Mouse (Mus musculus): ENCODE data around the gene Cntrl.

The Cntrl gene

DNA sequence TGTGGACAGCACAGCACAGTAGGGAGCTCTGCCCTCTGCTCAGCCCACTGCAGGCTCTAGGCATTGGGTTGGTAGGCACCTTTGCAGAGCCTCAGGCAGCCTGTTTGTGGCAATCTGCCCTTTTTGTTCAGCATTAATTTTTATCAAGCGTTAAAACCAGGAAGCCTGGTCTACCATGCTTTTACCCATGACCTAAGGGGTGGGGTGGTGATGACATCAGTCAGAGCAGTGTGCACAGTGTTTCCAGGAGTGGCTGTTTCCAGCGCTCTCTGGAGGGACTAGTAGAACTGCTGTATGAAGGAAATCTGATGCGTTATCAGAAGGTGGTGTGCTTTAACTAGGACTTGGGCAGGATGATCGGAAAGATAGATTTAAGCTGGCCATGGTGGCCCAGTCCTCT is 63.0 kb downstream of the Cntrl start:
- in situ Hi-C loops (cut with MseI, MboI), result no loop called here

DNA sequence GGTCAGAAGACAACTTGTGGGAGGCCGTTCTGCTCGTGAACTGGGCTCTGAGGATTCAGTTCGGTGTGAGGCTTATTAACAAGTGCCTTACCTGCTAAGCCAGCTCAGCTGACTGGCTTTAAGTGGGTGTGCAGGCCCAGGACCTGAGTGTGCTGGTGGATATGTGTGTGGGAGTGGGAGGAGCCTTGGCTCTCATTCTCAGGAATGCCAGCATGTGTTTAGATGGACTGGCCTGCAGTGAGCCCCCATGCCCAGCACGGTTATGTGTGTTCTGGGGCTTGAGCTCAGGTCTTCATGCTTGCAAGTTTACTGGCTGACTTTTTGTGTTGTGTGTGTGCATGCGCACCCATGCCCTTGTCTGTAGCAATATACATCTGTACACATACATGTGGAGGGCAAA is 64.4 kb downstream of the Cntrl start:
- in situ Hi-C loops (cut with MseI, MboI), result no loop called here

DNA sequence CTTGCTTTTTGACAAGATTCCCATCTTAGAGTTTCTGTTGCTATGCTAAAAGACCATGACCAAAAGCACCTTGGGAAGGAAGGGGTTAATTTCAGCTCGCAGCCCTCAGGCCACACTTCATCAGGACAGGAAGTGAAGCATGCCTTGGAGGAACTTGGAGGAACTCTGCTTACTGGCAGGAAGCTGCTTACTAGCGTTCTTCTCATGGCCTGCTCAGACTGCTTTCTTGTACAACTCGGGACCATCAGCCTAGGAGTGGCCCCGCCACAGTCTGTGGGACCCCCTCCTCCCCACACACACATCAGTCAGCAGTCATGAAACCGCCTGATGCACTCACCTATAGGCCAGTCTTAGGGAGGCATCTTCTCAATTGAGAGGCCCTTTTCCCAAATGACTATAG is 64.8 kb downstream of the Cntrl start:
- in situ Hi-C loops (cut with MseI, MboI), result no loop called here

DNA sequence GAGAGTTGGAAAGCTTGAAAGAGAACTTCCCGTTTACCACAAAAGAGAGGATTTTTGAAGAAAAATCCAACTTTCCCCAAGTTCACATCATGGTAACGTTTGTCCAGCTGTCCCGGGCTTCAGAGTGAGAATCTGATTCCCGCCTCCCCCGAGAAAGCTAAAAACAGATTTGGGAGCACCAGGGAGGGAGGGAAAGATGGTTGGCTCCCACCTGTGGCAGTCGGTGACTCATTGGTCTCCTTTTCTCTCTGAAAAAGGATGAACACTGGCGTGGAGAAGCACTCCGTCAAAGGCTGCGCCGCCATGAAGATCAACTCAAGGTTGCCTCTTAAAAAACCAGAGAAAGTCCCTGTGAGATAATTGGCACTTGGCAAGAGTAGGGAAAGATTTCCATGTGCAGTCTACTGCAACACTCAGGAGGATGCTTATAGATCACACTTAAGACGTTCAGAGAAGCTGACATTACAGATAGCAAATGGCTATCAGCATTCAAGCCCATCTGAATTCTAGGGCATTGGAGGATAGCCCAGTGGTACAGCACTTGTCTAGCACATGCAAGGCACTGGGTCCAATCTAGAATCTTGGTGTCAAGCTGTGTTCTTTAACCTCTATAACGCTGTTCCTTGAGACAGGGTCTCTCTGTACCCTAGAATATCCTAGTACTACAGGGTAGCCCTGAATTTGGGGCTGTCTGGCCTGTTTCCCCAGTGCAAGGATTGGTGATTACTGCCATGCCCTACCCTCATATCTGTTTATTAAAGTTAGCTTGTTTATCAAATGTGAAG is 66.2 kb downstream of the Cntrl start:
- in situ Hi-C loops (cut with MseI, MboI), result no loop called here

DNA sequence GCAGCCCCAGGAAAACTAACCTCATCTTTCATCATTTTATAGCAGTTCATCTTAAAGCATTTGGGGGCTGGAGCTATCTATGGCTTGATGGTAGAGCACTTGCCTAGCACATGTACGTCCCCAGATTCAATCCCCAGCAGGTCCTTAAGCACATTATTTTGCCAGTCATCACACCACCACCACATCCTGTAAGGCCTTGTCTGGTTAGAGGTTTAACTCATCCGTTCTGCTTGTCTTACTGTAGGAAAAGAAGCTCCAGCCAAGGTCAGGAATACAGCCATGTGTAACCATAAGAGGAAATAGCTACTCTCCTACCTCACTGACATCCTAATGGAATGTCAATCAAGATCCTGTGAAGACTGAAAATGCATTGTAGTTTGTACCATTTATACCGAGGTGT is 68.9 kb downstream of the Cntrl start:
- in situ Hi-C loops (cut with MseI, MboI), result no loop called here

DNA sequence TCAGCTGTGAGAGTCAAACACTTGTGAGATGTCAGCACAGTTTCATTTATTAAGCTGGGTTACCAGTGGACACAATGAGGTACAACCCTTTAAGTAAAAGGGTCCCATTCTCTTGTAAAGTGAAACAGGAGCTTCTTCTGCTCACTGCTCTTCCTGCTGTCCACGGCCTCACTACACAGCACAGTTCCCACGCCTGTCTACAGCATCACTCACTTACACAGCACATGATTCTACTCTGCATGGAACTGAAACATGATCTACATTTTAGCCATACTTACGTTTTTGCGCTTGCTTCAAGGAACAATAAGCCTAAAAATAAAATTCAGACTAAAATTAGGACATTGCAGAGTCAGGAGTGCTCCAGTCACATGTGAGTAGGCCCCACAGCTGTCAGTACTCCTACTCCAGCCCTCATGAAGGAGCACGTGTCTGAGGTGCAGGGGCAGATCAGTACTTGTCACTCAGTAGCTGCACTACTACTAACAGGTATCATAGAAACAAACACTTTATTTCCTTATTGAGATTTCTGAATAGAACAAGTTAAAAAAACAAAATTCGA is 73.9 kb downstream of the Cntrl start:
- in situ Hi-C loops (cut with MseI, MboI), result no loop called here

DNA sequence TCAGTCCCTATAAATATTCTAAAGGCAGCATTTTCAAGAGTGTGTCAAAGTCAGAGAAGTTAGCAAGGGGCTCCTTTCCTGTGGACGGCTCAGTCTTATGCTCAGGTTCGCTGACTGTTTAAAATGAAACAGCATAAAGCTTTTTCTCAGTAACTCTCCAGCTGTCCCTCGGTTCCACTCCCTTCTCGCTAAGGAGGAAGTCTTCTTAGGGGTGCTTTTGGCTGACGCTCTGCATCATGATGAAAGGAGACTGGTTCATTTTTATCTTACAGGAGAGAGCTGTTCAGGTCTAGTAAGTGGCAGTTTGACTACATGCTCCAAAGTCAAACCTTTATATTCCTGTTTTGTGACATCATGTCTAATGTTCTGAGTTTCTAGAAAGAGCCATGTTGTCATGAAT is 79.6 kb downstream of the Cntrl start:
- in situ Hi-C loops (cut with MseI, MboI), result no loop called here

DNA sequence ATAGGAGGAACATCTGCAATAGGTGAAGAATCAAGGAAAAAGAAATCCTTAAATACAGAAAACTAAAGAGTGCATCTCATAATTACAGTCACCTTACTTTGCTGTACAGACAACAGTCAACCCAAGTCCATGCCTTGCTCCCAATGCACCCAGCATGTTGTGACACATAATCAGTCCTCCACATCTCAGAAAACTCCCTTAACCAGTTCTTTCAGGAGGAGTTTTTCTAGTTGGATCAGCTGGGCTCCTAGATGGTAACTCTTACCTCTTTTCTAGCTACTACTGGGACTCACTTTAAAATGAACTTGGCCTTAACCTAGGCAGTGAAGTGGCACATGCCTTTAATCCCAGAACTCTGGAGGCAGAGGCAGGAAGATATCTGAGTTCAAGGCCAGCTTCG is 84.7 kb downstream of the Cntrl start:
- in situ Hi-C loops (cut with MseI, MboI), result no loop called here

DNA sequence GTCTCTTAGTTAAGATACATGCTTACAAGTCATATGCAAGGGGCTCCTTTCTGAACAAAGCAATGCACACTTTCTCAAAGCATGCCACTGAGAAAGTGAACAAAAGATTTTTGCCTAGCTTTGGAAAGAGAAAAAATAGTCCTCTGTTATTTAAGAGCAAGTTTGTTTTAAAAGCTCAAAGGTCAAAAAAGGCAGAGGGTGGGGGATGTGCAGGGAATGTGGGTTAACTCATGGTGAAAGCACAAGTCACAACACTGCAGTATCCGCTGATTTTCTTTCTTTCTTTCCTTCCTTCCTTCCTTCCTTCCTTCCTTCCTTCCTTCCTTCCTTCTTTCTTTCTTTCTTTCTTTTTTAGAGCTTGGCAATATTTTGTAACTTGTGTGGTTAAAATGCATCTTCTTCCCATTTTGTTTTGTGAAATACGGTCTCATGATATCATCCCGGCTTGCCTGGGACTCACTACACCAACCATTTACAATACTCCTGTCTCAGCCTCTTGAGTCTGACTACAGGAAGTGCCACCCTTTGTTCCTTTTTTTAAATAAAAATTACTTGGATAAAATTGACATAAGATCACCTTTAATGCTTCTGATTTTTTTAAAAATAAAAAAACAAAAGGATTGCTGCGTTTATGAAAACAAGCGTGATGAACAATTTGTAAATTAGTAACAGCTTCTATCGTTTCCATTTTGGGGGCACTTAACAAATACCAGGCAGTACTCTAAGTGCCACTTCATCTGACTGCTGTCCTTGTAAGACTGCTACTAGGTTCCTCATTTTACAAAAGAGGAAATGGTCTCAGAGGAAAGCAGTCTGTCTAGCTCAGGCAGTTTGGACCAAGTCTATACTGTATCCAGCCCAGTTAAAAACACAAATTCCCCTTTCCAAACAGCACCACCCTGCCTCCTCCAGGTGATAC is 86.6 kb downstream of the Cntrl start:
- in situ Hi-C loops (cut with MseI, MboI), result no loop called here

DNA sequence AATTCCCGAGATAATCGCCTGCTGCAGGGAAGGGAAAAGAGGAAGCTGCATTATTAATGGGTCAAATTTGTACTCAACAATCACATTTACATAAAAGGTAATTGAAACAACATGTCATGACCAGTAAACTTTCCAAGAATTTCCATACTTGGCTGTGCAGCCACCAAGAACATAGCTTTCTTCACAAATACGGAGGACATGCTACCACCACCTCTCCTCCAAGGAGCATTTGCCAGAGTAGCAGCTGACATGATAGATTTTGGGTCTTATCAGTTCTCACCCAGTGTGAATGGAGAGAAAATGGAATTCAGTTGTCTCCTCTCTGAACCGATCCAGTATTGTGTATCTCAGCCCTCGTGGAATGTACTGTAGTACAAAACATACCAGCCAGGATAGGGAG is 90.2 kb downstream of the Cntrl start:
- in situ Hi-C loops (cut with MseI, MboI), result no loop called here

DNA sequence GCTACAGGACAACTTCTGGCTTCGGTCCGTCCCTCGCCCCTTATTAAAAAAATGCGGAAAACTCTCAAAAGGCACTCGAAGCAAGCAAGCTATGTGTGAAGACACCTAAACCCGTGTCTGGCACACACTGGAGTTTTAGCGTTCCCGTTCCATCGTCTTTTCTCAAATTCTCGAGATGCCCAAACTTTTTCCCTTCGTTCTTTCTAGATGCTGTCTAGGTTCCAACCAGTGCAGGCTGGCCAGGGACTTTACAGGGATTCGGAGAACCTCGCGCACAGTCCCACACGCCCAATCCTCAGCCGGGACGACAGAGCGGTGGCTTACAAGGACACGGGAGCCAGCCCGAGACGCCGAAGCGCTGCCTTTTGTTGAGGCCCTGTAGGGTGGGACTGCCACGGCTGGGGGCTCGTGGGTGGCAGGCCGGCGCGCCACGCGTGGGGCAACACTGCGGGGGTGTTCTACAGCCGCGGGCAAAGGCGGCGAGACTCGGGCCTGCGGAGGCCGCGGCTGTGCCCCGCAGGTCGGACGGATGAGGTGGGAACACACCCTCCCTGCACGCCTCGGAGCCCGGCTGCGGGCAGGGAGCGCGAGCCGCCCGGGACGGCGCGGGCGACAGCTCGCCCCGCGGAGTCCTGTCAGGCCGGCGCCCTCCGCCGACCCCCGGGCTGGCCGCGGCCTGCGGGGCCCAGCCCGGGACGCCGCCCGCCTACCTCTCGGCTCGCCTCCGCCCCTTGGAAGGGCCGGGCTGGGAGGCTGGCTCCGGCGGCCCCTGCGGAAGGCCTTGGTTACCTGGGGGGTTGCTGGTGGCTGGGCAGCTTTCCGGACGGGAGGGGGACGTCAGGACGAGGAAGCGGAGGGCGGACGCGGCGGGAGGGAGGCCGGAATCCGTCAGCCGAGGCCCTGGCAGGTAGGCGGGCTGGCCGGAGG is 90.9 kb downstream of the Cntrl start:
- in situ Hi-C loops (cut with MseI, MboI), result no loop called here

DNA sequence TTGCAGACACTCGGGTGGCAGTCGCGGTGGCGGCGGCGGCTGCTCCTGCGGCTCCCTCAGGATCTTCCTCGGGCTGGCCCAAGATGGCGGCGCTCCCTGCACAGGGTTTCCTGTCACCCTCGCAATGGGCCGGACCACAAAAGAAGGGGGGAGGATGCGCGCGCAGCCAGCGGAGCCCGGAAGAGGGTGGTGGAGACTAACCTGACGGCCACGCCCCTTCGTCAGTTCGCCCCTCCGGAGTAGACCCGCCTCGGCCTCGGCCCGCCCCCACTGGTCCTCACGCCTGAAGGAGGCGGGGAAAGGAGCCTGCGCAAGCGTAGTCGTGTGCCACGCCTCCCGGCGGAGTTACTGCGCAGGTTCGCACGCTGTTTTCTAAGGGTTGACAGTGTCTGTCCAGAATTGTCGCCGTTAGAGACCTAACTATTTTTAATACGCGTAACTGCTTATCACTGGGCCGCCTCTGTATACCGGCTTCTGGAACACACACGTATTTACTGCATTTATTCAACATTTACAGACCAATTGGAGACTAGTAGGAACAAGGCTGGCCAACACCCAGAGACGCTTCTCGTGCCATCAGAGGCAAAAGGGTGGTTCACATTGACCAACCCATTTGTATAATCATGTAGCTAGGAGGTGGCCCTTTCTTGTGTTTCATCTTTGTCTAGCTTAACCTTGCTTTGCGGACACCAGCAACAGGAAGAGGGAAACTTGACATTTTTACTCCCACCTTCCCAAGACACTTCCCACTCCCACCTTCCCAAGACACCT is 91.8 kb downstream of the Cntrl start, which contains the start of gene Rab14:
TSS of gene Rab14 (minus strand) at position 223 of the 771 bp plus-strand sequence.
- in situ Hi-C loops (cut with MseI, MboI), result no loop called here

DNA sequence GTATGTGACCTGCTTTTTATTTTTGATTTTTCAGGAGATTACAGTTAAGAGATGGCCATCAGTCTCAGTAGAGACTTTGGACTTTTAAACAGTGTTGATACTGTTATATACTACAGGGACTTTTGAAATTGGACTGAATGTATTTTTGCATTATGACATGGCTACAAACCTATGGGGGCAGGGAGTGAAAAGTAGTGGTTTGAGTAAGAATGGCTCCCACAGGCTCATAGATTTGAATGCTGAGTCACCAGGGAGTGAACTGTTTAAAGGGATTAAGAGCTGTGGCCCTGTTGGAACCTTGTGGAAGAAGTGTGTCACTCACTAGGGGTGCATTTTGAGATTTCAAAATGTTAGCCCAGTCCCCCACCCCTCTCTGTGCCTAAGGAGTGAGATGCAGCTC is 94.4 kb downstream of the Cntrl start:
- in situ Hi-C loops (cut with MseI, MboI), result no loop called here

DNA sequence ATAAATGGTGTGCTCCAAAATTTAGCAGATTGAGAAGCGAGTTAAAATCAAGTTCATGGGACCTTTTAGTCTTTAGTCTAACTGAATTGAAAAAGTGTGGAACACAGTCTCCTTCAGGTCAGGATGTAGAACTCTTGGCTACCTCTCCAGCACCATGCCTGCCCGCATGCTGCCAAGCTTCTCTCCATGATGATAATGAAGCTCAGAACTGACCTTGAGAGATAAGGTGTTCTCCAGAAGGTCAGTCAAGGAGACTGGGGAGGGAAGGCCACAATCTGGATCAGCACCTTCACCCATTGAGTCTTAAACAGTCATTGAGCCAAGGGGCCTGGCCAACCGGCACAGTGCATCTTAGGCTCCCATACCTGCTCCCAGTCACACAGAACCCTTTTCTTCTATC is 97.5 kb downstream of the Cntrl start:
- in situ Hi-C loops (cut with MseI, MboI), result no loop called here

DNA sequence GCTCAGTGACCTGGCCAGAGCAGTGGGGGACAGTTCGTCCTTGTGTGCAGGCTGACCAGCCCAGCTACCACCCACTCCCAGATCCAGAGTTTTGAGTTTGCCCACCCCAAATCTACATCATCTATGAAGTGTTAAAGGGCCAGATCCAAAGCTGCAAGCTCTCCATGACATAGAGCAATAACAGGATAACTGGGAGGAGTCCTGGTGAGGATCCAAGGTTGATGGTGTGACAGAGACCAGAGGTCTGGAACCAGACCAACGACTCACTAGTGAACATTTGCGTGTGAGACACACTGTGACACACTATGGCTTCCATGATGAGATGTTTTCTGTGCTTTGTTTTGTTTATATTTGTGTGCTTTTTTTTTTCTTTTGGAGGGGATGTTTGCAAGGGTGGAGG is 98.8 kb downstream of the Cntrl start:
- in situ Hi-C loops (cut with MseI, MboI), result no loop called here

DNA sequence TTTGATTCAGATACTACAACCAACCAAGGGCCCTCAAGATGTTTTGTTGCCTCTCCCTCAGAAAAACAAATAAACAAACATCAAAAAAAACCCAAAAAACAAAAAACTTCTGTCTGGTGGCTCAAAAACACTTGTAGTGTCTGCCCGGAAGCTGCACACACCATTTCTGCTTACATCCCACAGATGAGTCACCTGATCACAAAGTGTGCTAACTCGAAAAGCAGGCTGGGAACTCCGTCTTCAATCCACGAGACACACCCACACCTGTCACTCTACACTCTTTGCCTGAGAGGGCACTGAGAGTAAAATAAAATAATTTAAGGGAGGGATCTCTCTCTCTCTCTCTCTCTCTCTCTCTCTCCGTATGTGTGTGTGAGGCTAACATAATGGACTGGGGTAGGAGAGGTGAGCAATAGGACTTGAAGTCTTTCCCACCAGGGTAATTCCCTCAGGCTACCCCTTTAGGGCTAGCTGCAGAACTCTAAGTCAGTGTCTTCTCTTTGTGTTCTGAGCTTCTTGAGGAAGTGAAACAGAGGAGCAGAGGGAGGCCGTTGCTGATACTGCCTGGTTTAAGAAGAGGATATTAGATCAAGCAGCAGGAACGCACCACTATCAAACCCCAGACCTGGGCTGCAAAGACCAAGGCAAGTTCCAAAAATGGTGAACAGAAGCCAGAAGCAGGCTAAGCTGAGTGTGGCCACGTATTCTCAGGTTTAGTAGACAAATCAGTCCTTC is 99.8 kb downstream of the Cntrl start:
- in situ Hi-C loops (cut with MseI, MboI), result no loop called here

DNA sequence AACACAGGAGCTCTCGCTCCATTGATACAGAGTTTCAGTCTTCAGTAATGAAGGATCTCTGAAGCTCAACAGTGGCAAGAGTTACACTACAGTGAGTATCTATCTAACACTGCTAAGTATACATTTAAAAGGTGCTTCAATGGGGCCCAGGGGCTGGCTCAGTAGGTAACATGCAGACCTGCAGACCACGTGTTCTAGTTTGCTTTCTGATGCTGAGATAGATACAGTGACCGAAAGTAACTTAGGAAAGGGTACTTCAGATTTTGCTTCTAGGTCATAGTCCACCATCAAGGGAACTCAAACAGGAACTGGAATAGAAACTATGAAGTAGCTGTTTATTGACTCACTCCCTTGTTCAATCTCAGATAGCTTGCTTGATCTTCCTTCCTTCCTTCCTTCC is 102.4 kb downstream of the Cntrl start:
- in situ Hi-C loops (cut with MseI, MboI), result loop anchor here (5.0 to 10.0 kb wide), 2 partner anchors 61 to 143 kb away; no protein-coding TSS in a partner anchor

DNA sequence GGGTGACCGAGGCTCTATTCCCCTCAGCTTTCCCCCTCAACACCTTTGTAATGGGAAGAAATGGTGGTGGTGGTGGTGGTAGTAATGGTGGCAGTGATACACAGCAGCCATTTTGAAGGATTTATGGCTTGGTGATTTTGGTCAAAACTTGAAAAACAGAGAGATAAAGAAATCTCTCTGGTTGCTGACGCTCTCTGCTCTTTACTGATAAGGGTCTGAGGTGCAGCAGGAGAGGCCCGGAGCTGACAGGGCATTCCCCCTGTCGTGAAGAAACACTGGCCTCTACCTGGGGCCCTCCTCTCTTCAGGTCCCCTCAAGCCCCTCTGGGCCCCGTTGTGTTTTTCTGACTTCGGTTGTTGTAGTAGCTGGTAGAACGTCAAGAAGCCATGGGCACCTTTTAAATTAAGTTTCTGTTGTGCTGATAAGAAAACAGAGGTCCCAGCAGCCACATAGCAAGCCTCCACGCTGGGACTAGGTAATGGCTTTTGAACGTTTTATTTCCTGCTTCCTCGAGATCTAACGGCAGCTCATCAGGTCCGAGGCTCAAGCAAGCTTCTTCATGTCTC is 104.1 kb downstream of the Cntrl start:
- in situ Hi-C loops (cut with MseI, MboI), result loop anchor here (5.0 to 10.0 kb wide), 2 partner anchors 59 to 141 kb away; no protein-coding TSS in a partner anchor

DNA sequence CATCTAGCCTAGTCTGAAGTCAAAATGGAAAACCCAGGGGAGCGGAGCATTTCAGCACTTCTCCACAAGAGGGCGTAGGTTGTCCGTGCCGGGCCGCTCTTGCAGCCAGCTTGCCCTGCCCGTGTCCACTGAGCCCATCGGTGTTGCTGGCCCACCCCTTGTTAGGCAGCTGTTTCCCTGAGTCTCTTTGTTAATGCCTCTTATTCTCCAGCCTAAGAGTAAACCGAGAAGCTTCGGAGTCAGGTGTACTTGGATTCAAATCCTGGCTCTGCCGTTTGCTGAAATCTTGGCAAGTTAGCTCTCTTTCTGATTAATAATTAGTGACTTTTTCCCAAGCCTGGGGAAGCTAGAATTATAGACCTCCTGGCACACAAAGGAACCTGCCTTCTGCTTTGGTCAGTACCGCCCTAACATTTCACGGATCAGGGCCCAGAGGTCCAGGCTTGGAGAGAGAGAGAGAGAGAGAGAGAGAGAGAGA is 105.6 kb downstream of the Cntrl start:
- in situ Hi-C loops (cut with MseI, MboI), result loop anchor here (5.0 to 10.0 kb wide), 2 partner anchors 57 to 140 kb away; no protein-coding TSS in a partner anchor

Data from mouse trophoblast stem cell (cell line).